Mouse (Mus musculus) E14TG2a.4 (cell line): ENCODE data around the gene Tob2.

Source experiments
- H3K27me3 ChIP-seq: 2 replicates; pipeline ENCODE4 v1.6.1; 2014; ENCODE audit warnings: low read length, control low read depth; ENCODE audit not compliant: insufficient read depth
- H3K36me3 ChIP-seq: 2 replicates; pipeline ENCODE4 v1.6.1; 2014; ENCODE audit warnings: low read length, control low read depth; ENCODE audit not compliant: insufficient read depth
- H3K4me1 ChIP-seq: replicated peaks from 2 replicates; pipeline ENCODE4 v1.6.1; 2014; ENCODE audit warnings: low read depth, low read length, control low read depth
- H3K4me3 ChIP-seq: replicated peaks from 2 replicates; pipeline ENCODE4 v1.5.1; 2014; ENCODE audit warnings: mild to moderate bottlenecking, low read length
- H3K9me3 ChIP-seq: 2 replicates; pipeline ENCODE4 v1.6.1; 2014; ENCODE audit warnings: low read length, control low read depth
- CTCF ChIP-seq: conservative IDR thresholded peaks from 2 replicates; pipeline ENCODE4 v1.5.1; 2014; ENCODE audit warnings: low read length
- NANOG ChIP-seq: IDR thresholded peaks from 2 replicates; pipeline ENCODE4 v1.6.1; 2014; ENCODE audit warnings: borderline replicate concordance, low read length, mixed read lengths
- POU5F1 ChIP-seq: IDR thresholded peaks from 2 replicates; pipeline ENCODE4 v1.6.1; 2014; ENCODE audit warnings: low read length, borderline replicate concordance

Gene Tob2

GRCm38 (mm10) chr15:81836966-81837920 lies 21.4 kb downstream of the Tob2 start:
- Histone ChIP-seq H3K27me3 (peaks cover 54% of the 10 kb centered on the region), H3K36me3 (no peaks in the 10 kb centered on the region), H3K9me3 (no peaks in the 10 kb centered on the region), H3K4me3 (no peak overlapping the region), H3K4me1 (peaks cover 34% of the 10 kb centered on the region)
- TF ChIP-seq POU5F1 = no peak
- TF ChIP-seq CTCF = no peak
- no peak for TF ChIP-seq NANOG

DNA sequence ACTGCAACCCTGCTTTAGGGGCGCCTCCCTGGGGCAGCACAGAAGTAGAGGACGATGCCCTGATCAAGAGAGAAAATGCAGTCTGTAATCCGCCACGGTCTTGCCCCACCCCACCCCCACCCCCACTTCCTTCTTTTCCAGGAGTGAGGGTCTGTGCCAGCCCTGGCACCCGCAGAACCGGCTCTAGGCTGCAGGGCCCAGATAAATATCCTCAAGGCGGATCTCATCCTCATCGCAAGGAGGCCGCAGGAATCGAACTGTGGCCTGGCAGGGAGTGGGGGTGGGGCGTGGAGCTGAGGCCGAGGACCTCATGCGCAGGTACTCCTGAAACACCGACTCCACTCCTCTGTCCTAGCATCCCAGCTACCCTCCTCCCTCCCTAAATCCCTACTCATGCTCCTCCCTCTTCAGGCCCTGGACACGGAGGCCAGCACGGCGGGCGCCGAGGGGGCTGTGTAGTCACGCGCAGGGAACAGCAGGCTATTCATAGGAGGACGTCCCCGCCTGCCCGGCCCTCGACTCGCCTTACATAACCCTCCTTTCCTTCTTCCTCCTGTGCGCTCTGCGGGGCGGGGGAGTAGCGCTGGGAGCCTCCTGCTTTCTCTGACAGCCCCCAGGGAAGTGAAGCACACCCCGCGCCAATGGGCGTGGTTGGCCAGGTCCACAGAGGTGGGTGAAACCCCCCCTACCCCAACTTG lies 22.3 kb downstream of the Tob2 start:
- H3K36me3 ChIP-seq = no peaks in the 10 kb centered on the region
- peaks cover 53% of the 10 kb centered on the region for H3K27me3 ChIP-seq
- peak overlapping the region; percentile 71 for H3K4me3 ChIP-seq
- H3K9me3 ChIP-seq = no peaks in the 10 kb centered on the region
- H3K4me1 ChIP-seq = peaks cover 37% of the 10 kb centered on the region
- no peak for TF ChIP-seq NANOG

DNA sequence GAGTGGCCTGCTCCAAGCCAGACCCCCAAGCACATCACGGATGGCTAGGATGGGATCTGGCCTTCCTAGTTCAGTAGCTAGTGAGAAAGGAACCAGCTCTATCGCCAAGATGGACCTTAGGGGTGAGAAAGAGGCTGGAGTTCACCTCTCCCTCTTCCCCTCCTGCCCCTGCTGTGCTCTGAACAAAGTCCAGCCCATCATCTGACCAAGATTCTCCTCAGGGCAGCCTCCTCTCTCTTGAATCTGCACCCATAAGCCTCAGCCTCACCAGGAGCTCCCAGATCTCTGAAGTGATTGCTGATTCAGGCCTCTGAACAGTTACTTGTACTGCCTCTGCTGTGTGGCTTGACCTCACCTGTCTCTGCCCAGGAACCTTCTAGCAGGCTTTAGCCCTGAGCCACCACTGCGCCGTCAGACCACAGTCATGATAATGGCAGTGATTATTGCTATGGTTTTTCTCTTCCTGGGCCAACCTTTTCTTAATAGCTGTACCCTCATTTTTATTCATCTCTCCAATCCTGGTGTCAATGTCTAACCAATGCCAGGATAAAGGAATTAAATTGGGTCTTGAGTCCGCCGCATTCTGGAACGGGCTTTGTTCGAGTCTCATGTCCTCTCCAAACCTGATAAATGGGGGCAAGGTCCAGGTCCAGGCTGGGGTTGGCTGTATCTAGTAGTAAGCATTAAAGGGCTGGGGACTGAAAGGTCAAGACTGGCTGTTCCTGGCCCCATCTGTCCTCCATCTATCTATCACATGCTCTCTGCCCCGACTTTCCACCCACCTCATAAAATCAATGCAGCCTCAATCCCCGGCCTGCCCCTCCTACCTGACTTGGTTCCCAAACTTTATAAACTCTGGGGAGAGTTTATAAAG lies 23.4 kb downstream of the Tob2 start:
- Histone ChIP-seq H3K4me1 (peaks cover 44% of the 10 kb centered on the region), H3K4me3 (no peak overlapping the region; the same call in 1 of the 2 replicates), H3K27me3 (peaks cover 53% of the 10 kb centered on the region), H3K9me3 (no peaks in the 10 kb centered on the region), H3K36me3 (no peaks in the 10 kb centered on the region)
- no peak for TF ChIP-seq NANOG
- no peak for TF ChIP-seq POU5F1
- no peak for TF ChIP-seq CTCF

- TF ChIP-seq CTCF (no peak), NANOG (no peak), POU5F1 (no peak)
- Histone ChIP-seq H3K4me1 (peaks cover 38% of the 10 kb centered on the region), H3K9me3 (no peaks in the 10 kb centered on the region), H3K4me3 (no peak overlapping the region), H3K36me3 (no peaks in the 10 kb centered on the region), H3K27me3 (peaks cover 47% of the 10 kb centered on the region)
Measured at GRCm38 (mm10) chr15:81834171-81834841, 24.3 kb downstream of the Tob2 start.

- H3K27me3 ChIP-seq = peaks cover 45% of the 10 kb centered on the region
- H3K4me1 ChIP-seq = peaks cover 32% of the 10 kb centered on the region
- TF ChIP-seq NANOG (no peak), CTCF (no peak), POU5F1 (no peak)
- H3K36me3 ChIP-seq = no peaks in the 10 kb centered on the region
- no peak overlapping the region for H3K4me3 ChIP-seq
- no peaks in the 10 kb centered on the region for H3K9me3 ChIP-seq
Measured at GRCm38 (mm10) chr15:81833481-81833880, 25.1 kb downstream of the Tob2 start.

DNA sequence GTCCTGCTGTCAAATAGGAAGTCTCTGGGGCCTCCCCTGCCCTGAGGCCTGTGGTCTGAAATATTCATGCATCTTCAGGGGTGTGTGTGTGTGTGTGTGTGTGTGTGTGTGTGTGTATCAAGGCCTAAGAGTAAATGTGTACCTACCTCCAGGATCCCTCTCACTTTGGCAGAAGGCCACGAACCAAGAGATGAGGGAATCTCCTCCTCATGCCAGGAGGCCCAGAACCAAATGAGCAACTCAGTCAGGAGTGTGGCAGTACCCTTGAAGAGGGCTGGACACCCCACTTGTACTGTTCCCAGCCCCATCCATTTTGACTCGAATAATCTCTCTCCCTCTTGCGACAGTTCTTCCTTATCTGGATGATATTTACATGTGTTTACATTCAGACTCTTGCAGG lies 26.4 kb downstream of the Tob2 start:
- Histone ChIP-seq H3K36me3 (no peaks in the 10 kb centered on the region; the same call in 1 of the 2 replicates), H3K9me3 (no peaks in the 10 kb centered on the region), H3K27me3 (peaks cover 37% of the 10 kb centered on the region), H3K4me3 (no peak overlapping the region), H3K4me1 (peaks cover 30% of the 10 kb centered on the region)
- no peak for TF ChIP-seq NANOG
- no peak for TF ChIP-seq CTCF
- no peak for TF ChIP-seq POU5F1

DNA sequence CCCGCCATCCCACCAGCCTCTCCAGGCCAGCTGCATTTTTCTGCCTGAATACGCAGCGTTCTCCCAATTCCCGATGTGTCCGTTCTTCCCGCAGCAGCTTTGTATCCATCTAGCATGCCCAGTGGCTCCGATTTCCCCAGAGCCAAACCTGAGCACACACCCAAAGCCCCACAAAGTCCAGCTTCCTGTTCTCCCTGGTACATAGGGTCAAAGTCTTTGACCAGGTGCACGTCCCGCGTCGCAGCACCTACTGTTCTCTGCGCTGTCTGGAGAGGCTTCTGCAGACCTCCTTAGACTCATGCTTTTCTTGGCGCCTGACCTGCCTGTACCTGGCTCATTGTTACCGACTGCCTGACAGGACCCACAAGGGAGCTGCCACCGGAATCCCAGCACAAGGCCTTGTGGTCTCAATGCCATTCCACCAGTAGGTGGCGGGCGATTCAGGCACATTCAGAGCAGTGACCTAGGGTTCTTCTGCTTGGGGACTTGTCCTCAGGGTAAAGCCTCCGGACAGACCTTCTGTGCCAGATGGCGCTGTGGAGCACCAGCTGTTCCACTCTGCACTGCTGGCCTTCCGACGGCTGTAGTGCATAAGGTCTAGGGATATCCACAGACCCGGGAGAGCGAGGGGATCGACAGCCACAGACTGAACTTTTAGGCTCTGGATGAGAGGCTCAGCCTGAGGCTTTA lies 27.3 kb downstream of the Tob2 start:
- H3K4me3 ChIP-seq = peak overlapping the region; percentile 73
- no peaks in the 10 kb centered on the region for H3K9me3 ChIP-seq
- peaks cover 23% of the 10 kb centered on the region for H3K4me1 ChIP-seq
- H3K27me3 ChIP-seq = peaks cover 28% of the 10 kb centered on the region
- no peaks in the 10 kb centered on the region; the same call in 1 of the 2 replicates for H3K36me3 ChIP-seq
- TF ChIP-seq CTCF = peak; percentile 88
- no peak for TF ChIP-seq NANOG
- TF ChIP-seq POU5F1 = no peak
